8 mouse cellular contexts compared by ENCODE assay signal in the genomic region with DNA sequence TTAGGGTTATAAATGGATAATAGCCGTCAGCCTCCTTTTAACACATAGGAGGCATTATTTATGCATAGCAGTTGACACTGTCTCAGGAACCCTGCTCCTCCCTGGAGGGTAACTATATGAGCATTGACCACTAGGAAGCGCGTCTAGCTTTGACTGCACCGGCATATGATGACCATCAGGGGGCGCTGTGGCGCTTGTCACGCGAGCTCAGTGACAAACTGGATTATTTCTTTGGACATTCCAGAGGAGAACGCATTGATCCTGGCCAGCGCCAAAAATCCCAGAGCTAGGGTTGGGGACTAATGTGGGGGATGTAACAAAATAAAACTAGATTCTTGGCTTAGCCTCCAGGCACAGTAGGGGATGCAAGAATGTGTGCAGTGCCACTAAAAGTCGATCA. TPM values are rescaled to one million over a fixed set of nuclear protein-coding genes. Genes with fewer than 3 reads are reported as not detected.
A peak's percentile ranks its signal among the peaks of the same experiment; 100 is the strongest.
DNase-seq lines count a peak whose midpoint lies in the region; ATAC-seq and TF ChIP-seq lines count a peak whose summit lies in the region.

No protein-coding gene starts in this region.

- H3K9me3 ChIP-seq in heart, embryonic 10.5 days, result no peaks in the 10 kb centered on the region
- no peaks in the 10 kb centered on the region for H3K9me3 ChIP-seq in hindbrain, postnatal 0 days (ENCODE audit: low read length)
- no peaks in the 10 kb centered on the region for H3K9me3 ChIP-seq in midbrain, embryonic 13.5 days
- no peaks in the 10 kb centered on the region for H3K9me3 ChIP-seq in stomach, embryonic 16.5 days (replicated peaks; ENCODE audit: control insufficient read depth, low read length)

- peak; percentile 97 for DNase-seq in heart, adult 11 months
- no peak for DNase-seq in heart, embryonic 10.5 days (ENCODE audit: low spot score)
- peak; percentile 51 for DNase-seq in fat pad, adult 2 months (ENCODE audit: extremely low read depth, low read depth, low spot score)
- peak; percentile 90 for DNase-seq in hindbrain, postnatal 0 days (ENCODE audit: low spot score)
- peak; percentile 65 to 77 for DNase-seq in left cerebral cortex, adult 18-20 months (ENCODE audit: low spot score in 2 of 2)

- no peaks in the 10 kb centered on the region for H3K4me1 ChIP-seq in heart, embryonic 10.5 days
- no peaks in the 10 kb centered on the region for H3K4me1 ChIP-seq in bone marrow macrophage, adult 2 months (ENCODE audit: control insufficient read depth, insufficient read depth, low read length)
- H3K4me1 ChIP-seq in hindbrain, postnatal 0 days (ENCODE audit: insufficient read depth, low read length), result no peaks in the 10 kb centered on the region
- no peaks in the 10 kb centered on the region for H3K4me1 ChIP-seq in midbrain, embryonic 13.5 days (replicated peaks)
- H3K4me1 ChIP-seq in stomach, embryonic 16.5 days (ENCODE audit: control insufficient read depth, insufficient read depth, low read length), result peaks cover 2% of the 10 kb centered on the region; the same call in 1 of the 2 replicates

- no peak overlapping the region for H3K27ac ChIP-seq in heart, embryonic 10.5 days
- H3K27ac ChIP-seq in bone marrow macrophage, adult 2 months (ENCODE audit: insufficient read depth, low read depth, low read length), result no peak overlapping the region
- no peak overlapping the region for H3K27ac ChIP-seq in hindbrain, postnatal 0 days
- no peak overlapping the region for H3K27ac ChIP-seq in midbrain, embryonic 13.5 days
- 0 out of 2 replicates have a peak overlapping the region, but pooled peaks have one; percentile 21 for H3K27ac ChIP-seq in stomach, embryonic 16.5 days (ENCODE audit: low read length)

- WGBS in heart, embryonic 10.5 days, result 10% methylated on average over 11 of the region's 11 CpGs
- 6% methylated on average over 11 of the region's 11 CpGs for WGBS in hindbrain, postnatal 0 days
- 9% methylated on average over 11 of the region's 11 CpGs for WGBS in midbrain, embryonic 13.5 days
- 5% methylated on average over 11 of the region's 11 CpGs for WGBS in stomach, embryonic 16.5 days

- peak; percentile 93 for TF ChIP-seq CTCF in bone marrow macrophage, adult 2 months (IDR thresholded peaks at IDR 0.05; ENCODE audit: low read depth, low read length)
- peak; percentile 97 for TF ChIP-seq CTCF in hindbrain, postnatal 0 days (IDR thresholded peaks at IDR 0.05; ENCODE audit: low read depth)

- no peak overlapping the region for H3K4me2 ChIP-seq in hindbrain, postnatal 0 days (ENCODE audit: low read depth, low read length)
- no peak overlapping the region for H3K4me2 ChIP-seq in midbrain, embryonic 13.5 days (replicated peaks)
- H3K4me2 ChIP-seq in stomach, embryonic 16.5 days (ENCODE audit: low read depth, low read length), result no peak overlapping the region

- ATAC-seq in hindbrain, postnatal 0 days, result peak; percentile 55; the same call in 1 of the 2 replicates
- 0 out of 2 replicates have a peak, but pooled peaks have one; percentile 14 for ATAC-seq in midbrain, embryonic 13.5 days
- ATAC-seq in stomach, embryonic 16.5 days (ENCODE audit: insufficient read depth, low FRiP score), result peak; percentile 8; the same call in 1 of the 2 replicates

- no peak overlapping the region for H3K4me3 ChIP-seq in heart, embryonic 10.5 days
- H3K4me3 ChIP-seq in bone marrow macrophage, adult 2 months (ENCODE audit: insufficient read depth, low read length), result no peak overlapping the region
- H3K4me3 ChIP-seq in hindbrain, postnatal 0 days (ENCODE audit: low read length), result no peak overlapping the region
- H3K4me3 ChIP-seq in midbrain, embryonic 13.5 days (replicated peaks), result no peak overlapping the region
- no peak overlapping the region for H3K4me3 ChIP-seq in stomach, embryonic 16.5 days (replicated peaks; ENCODE audit: low read length)

- TF ChIP-seq POLR2A in bone marrow macrophage, adult 2 months (IDR thresholded peaks at IDR 0.05; ENCODE audit: borderline replicate concordance, low read depth, low read length), result no peak

- no peak overlapping the region for H3K9ac ChIP-seq in hindbrain, postnatal 0 days (replicated peaks; ENCODE audit: low read length)
- H3K9ac ChIP-seq in midbrain, embryonic 13.5 days (replicated peaks), result no peak overlapping the region
- no peak overlapping the region for H3K9ac ChIP-seq in stomach, embryonic 16.5 days (ENCODE audit: low read length)

- H3K36me3 ChIP-seq in heart, embryonic 10.5 days, result no peaks in the 10 kb centered on the region
- H3K36me3 ChIP-seq in hindbrain, postnatal 0 days (ENCODE audit: insufficient read depth, low read length), result no peaks in the 10 kb centered on the region
- no peaks in the 10 kb centered on the region for H3K36me3 ChIP-seq in midbrain, embryonic 13.5 days
- 0 out of 2 replicates have a peak, but pooled peaks cover 6% of the 10 kb centered on the region for H3K36me3 ChIP-seq in stomach, embryonic 16.5 days (ENCODE audit: control insufficient read depth, insufficient read depth, low read length)

- H3K27me3 ChIP-seq in heart, embryonic 10.5 days (ENCODE audit: insufficient read depth, poor library complexity, severe bottlenecking), result peaks cover 42% of the 10 kb centered on the region
- H3K27me3 ChIP-seq in hindbrain, postnatal 0 days (ENCODE audit: insufficient read depth, low read length), result no peaks in the 10 kb centered on the region
- 0 out of 2 replicates have a peak, but pooled peaks cover 2% of the 10 kb centered on the region for H3K27me3 ChIP-seq in midbrain, embryonic 13.5 days
- H3K27me3 ChIP-seq in stomach, embryonic 16.5 days (ENCODE audit: control insufficient read depth, insufficient read depth, low read length), result no peaks in the 10 kb centered on the region

RNA-seq across cellular contexts. Expression of gene Ltbp4, which starts 35.3 kb away (rescaled TPM):
- 19.2 and 23.6 TPM in 2 replicates for polyA plus RNA-seq in heart, embryonic 10.5 days (2016; fragmentation: Nextera tagmentation; extraction: Ambion mirVana)
- 0.84 TPM in 1 of 2 replicates, not detected in the other for polyA plus RNA-seq in bone marrow macrophage, adult 2 months (2012; ENCODE audit: insufficient read depth, insufficient read length, missing spikeins)
- 34.8 and 41.2 TPM in 2 replicates for total RNA-seq in hindbrain, postnatal 0 days (2014; rRNA removed)
- 10.5 and 10.6 TPM in 2 replicates for polyA plus RNA-seq in hindbrain, postnatal 0 days (2015; fragmentation: Nextera tagmentation; extraction: Ambion mirVana)
- total RNA-seq in left cerebral cortex, adult 18-20 months (2021), result 10 to 100 TPM; 42.2 to 46.6 TPM
- 8.0 and 9.1 TPM in 2 replicates for polyA plus RNA-seq in midbrain, embryonic 13.5 days (2015; fragmentation: Nextera tagmentation; extraction: Ambion mirVana)
- 170 and 202 TPM in 2 replicates for polyA plus RNA-seq in stomach, embryonic 16.5 days (2015; fragmentation: Nextera tagmentation; extraction: Ambion mirVana)

RNA-seq across cellular contexts. Expression of gene Numbl, which starts 43.9 kb away (rescaled TPM):
- polyA plus RNA-seq in heart, embryonic 10.5 days (2016; fragmentation: Nextera tagmentation; extraction: Ambion mirVana), result 7.0 and 9.6 TPM in 2 replicates
- polyA plus RNA-seq in bone marrow macrophage, adult 2 months (2012; ENCODE audit: insufficient read depth, insufficient read length, missing spikeins), result 6.2 and 7.6 TPM in 2 replicates
- 140 and 161 TPM in 2 replicates for total RNA-seq in hindbrain, postnatal 0 days (2014; rRNA removed)
- polyA plus RNA-seq in hindbrain, postnatal 0 days (2015; fragmentation: Nextera tagmentation; extraction: Ambion mirVana), result 55.9 and 59.5 TPM in 2 replicates
- total RNA-seq in left cerebral cortex, adult 18-20 months (2021), result 100 to 1,000 TPM; 108 to 128 TPM
- polyA plus RNA-seq in midbrain, embryonic 13.5 days (2015; fragmentation: Nextera tagmentation; extraction: Ambion mirVana), result 39.4 and 51.6 TPM in 2 replicates
- 13.7 and 15.8 TPM in 2 replicates for polyA plus RNA-seq in stomach, embryonic 16.5 days (2015; fragmentation: Nextera tagmentation; extraction: Ambion mirVana)

RNA-seq across cellular contexts. Expression of gene Shkbp1, which starts 53.6 kb away (rescaled TPM):
- polyA plus RNA-seq in heart, embryonic 10.5 days (2016; fragmentation: Nextera tagmentation; extraction: Ambion mirVana), result 48.3 and 50.4 TPM in 2 replicates
- polyA plus RNA-seq in bone marrow macrophage, adult 2 months (2012; ENCODE audit: insufficient read depth, insufficient read length, missing spikeins), result 51.0 and 60.8 TPM in 2 replicates
- 27.0 and 31.2 TPM in 2 replicates for total RNA-seq in hindbrain, postnatal 0 days (2014; rRNA removed)
- 20.0 and 20.2 TPM in 2 replicates for polyA plus RNA-seq in hindbrain, postnatal 0 days (2015; fragmentation: Nextera tagmentation; extraction: Ambion mirVana)
- 10 to 100 TPM; 27.9 to 33.2 TPM for total RNA-seq in left cerebral cortex, adult 18-20 months (2021)
- polyA plus RNA-seq in midbrain, embryonic 13.5 days (2015; fragmentation: Nextera tagmentation; extraction: Ambion mirVana), result 67.2 and 84.3 TPM in 2 replicates
- polyA plus RNA-seq in stomach, embryonic 16.5 days (2015; fragmentation: Nextera tagmentation; extraction: Ambion mirVana), result 41.0 and 41.7 TPM in 2 replicates

RNA-seq across cellular contexts. Expression of gene Gm20479, which starts 55.0 kb away (rescaled TPM):
- polyA plus RNA-seq in heart, embryonic 10.5 days (2016; fragmentation: Nextera tagmentation; extraction: Ambion mirVana), result 1.3 and 2.1 TPM in 2 replicates
- 10.4 TPM in 1 of 2 replicates, not detected in the other for polyA plus RNA-seq in bone marrow macrophage, adult 2 months (2012; ENCODE audit: insufficient read depth, insufficient read length, missing spikeins)
- total RNA-seq in hindbrain, postnatal 0 days (2014; rRNA removed), result not detected in 2 replicates
- not detected in 2 replicates for polyA plus RNA-seq in hindbrain, postnatal 0 days (2015; fragmentation: Nextera tagmentation; extraction: Ambion mirVana)
- not detected for total RNA-seq in left cerebral cortex, adult 18-20 months (2021)
- polyA plus RNA-seq in midbrain, embryonic 13.5 days (2015; fragmentation: Nextera tagmentation; extraction: Ambion mirVana), result 0.53 TPM in 1 of 2 replicates, not detected in the other
- 3.0 TPM in 1 of 2 replicates, not detected in the other for polyA plus RNA-seq in stomach, embryonic 16.5 days (2015; fragmentation: Nextera tagmentation; extraction: Ambion mirVana)
